Mouse (Mus musculus): ENCODE results near the gene Iqgap2. TPM values are rescaled to one million over a fixed set of nuclear protein-coding genes. Genes with fewer than 3 reads are reported as not detected.
A peak's percentile ranks its signal among the peaks of the same experiment; 100 is the strongest.

Gene Iqgap2
- total and polyA plus RNA-seq, 3 experiments, result 0.27 to 0.32 TPM; not detected in 1

GRCm38 (mm10) chr13:95653696-95654095, 238.0 kb downstream of the Iqgap2 start:
- peaks cover 0 to 40% of the 10 kb centered on the region in 2 experiments; a peak in 2 of 4 replicates for H3K36me3 ChIP-seq (ENCODE audit: control insufficient read depth in 1 of 2, insufficient read depth in 2 of 2, low read length in 2 of 2)
- H3K27ac ChIP-seq (ENCODE audit: control insufficient read depth, low read depth, low read length), result peak overlapping the region; percentile 86
- no peaks in the 10 kb centered on the region for H3K79me2 ChIP-seq (ENCODE audit: control insufficient read depth, insufficient read depth, low read length, poor library complexity)
- H3K27me3 ChIP-seq (ENCODE audit: control insufficient read depth in 1 of 2, insufficient read depth in 2 of 2, low read length in 2 of 2), result no peaks in the 10 kb centered on the region
- H3K4me3 ChIP-seq (ENCODE audit: control insufficient read depth in 1 of 2, insufficient read depth in 1 of 2, low read depth in 2 of 2, low read length in 2 of 2), result no peak overlapping the region
- peaks cover 9 to 55% of the 10 kb centered on the region in 2 experiments for H3K4me1 ChIP-seq (ENCODE audit: control insufficient read depth in 1 of 2, insufficient read depth in 2 of 2, low read length in 2 of 2)
- peak; percentile 67 for DNase-seq (ENCODE audit: low read depth, low spot score)
- no peaks in the 10 kb centered on the region for H3K9me3 ChIP-seq (replicated peaks; ENCODE audit: insufficient read depth, low read length)
- H3K9ac ChIP-seq (ENCODE audit: control insufficient read depth, low read depth, low read length, poor library complexity, severe bottlenecking), result no peak overlapping the region
- TF ChIP-seq MAX (IDR thresholded peaks at IDR 0.05; ENCODE audit: low read length) (no peak), POLR2AphosphoS5 (IDR thresholded peaks at IDR 0.05; ENCODE audit: borderline replicate concordance, low read depth, low read length) (no peak), TAL1 (IDR thresholded peaks at IDR 0.05; ENCODE audit: low read length) (peak; percentile 77), MAZ (IDR thresholded peaks at IDR 0.05; ENCODE audit: low read depth, low read length) (no peak), SIN3A (IDR thresholded peaks at IDR 0.05; ENCODE audit: low read length) (peak; percentile 51; the same call in 1 of the 2 replicates), KAT2A (conservative IDR thresholded peaks at IDR 0.05; ENCODE audit: low read depth, low read length) (no peak), MAFK (IDR thresholded peaks at IDR 0.05; ENCODE audit: borderline replicate concordance, low read depth, low read length) (no peak), GABPA (IDR thresholded peaks at IDR 0.05; ENCODE audit: low read depth, low read length) (no peak), USF2 (IDR thresholded peaks at IDR 0.05; ENCODE audit: borderline replicate concordance in 1 of 2, insufficient read depth in 1 of 2, low read depth in 1 of 2, low read length in 2 of 2) (no peak), POLR2AphosphoS2 (IDR thresholded peaks at IDR 0.05; ENCODE audit: low read length) (no peak), ZMIZ1 (IDR thresholded peaks at IDR 0.05; ENCODE audit: low read depth, low read length) (no peak), GATA1 (IDR thresholded peaks at IDR 0.05; ENCODE audit: low read depth, low read length) (peak; percentile 79), RCOR1 (IDR thresholded peaks at IDR 0.05; ENCODE audit: low read depth, low read length) (peak; percentile 71), ZKSCAN1 (IDR thresholded peaks at IDR 0.05; ENCODE audit: low read depth, low read length) (no peak), CHD2 (IDR thresholded peaks at IDR 0.05; ENCODE audit: low read length) (no peak), TBP (IDR thresholded peaks at IDR 0.05; ENCODE audit: low read depth, low read length) (no peak), JUND (IDR thresholded peaks at IDR 0.05; ENCODE audit: low read depth, low read length) (no peak), MEF2A (IDR thresholded peaks at IDR 0.05; ENCODE audit: extremely low read depth, insufficient replicate concordance, low read depth, low read length, poor library complexity, severe bottlenecking) (no peak), ETS1 (IDR thresholded peaks at IDR 0.05; ENCODE audit: low read depth, low read length) (peak; percentile 80), ZC3H11A (IDR thresholded peaks at IDR 0.05; ENCODE audit: low read depth, low read length) (no peak), SMC3 (IDR thresholded peaks at IDR 0.05; ENCODE audit: low read depth, low read length) (no peak), EP300 (IDR thresholded peaks at IDR 0.05; ENCODE audit: low read depth in 1 of 2, low read length in 2 of 2) (peak; percentile 82 to 91), USF1 (IDR thresholded peaks at IDR 0.05; ENCODE audit: low read depth, low read length) (no peak), UBTF (IDR thresholded peaks at IDR 0.05; ENCODE audit: borderline replicate concordance, insufficient read depth, low read depth, low read length) (no peak), NELFE (IDR thresholded peaks at IDR 0.05; ENCODE audit: low read depth, low read length) (no peak), CTCF (IDR thresholded peaks at IDR 0.05 in 2 of 3, conservative IDR thresholded peaks at IDR 0.05 in 1 of 3; ENCODE audit: control insufficient read depth in 1 of 3, insufficient read depth in 1 of 3, low read depth in 2 of 3, low read length in 3 of 3, poor library complexity in 1 of 3, severe bottlenecking in 1 of 3) (no peak), CHD1 (IDR thresholded peaks at IDR 0.05; ENCODE audit: low read depth, low read length) (no peak), BHLHE40 (IDR thresholded peaks at IDR 0.05; ENCODE audit: borderline replicate concordance, low read depth, low read length) (no peak), E2F4 (IDR thresholded peaks at IDR 0.05; ENCODE audit: borderline replicate concordance, low read depth, low read length) (no peak), MXI1 (IDR thresholded peaks at IDR 0.05; ENCODE audit: low read depth, low read length) (no peak), RAD21 (IDR thresholded peaks at IDR 0.05; ENCODE audit: low read depth, low read length) (no peak), ZNF384 (IDR thresholded peaks at IDR 0.05; ENCODE audit: low read depth, low read length) (no peak), ELF1 (IDR thresholded peaks at IDR 0.05; ENCODE audit: low read depth, low read length) (no peak), TCF12 (IDR thresholded peaks at IDR 0.05; ENCODE audit: low read depth, low read length) (peak; percentile 61; the same call in 1 of the 2 replicates), POLR2A (IDR thresholded peaks at IDR 0.05; ENCODE audit: control insufficient read depth in 1 of 2, insufficient read depth in 1 of 2, low read depth in 1 of 2, low read length in 2 of 2, poor library complexity in 1 of 2) (no peak), MYB (IDR thresholded peaks at IDR 0.05; ENCODE audit: low read depth, low read length) (peak; percentile 62; the same call in 1 of the 2 replicates), MYC (IDR thresholded peaks at IDR 0.05; ENCODE audit: low read depth, low read length) (no peak), HCFC1 (IDR thresholded peaks at IDR 0.05; ENCODE audit: low read depth, low read length) (no peak)
